Mouse (Mus musculus) testis, adult 2 months (tissue): ENCODE measurements at regions not wholly inside any gene's neighbourhood (a gene's known extent, or its start where the extent isn't known, plus 50 kb on each side); places are given as distances from the start of the nearest gene placed in this dataset.

Source experiments
- CTCF ChIP-seq: fragments of 200-500 bp; IDR thresholded peaks from 2 replicates; pipeline ENCODE4 v1.5.1; 2012; ENCODE audit warnings: low read depth, mild to moderate bottlenecking, inconsistent platforms, low read length, moderate library complexity; ENCODE audit not compliant: control insufficient read depth, insufficient read depth, insufficient replicate concordance
- POLR2A ChIP-seq: fragments of 200-500 bp; IDR thresholded peaks from 2 replicates; pipeline ENCODE4 v1.6.1; 2012; ENCODE audit warnings: low read depth, mild to moderate bottlenecking, inconsistent platforms, low read length, moderate library complexity; ENCODE audit not compliant: control insufficient read depth

DNA sequence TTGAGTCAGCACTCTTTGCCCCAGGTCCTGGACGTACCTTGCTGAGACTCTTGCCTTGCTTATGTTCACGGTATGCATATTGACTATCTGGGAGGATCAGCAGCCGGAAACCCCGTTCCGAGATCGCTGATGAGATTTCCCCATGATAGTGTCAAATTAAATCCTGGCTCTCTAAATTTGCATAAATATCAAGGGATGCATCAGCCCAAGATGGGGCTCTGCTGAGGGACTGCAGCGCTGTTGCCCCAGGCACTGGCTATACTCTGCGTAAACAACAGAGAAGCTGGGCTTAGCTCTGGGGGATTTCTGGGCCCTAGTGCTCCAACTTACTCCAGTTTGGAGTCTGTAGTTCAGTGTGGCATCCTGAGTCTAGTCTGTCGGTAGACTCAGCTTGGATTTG is 641.1 kb upstream of the Sox9 start:
- TF ChIP-seq CTCF (no peak), POLR2A (no peak)
